7 mouse cellular contexts compared by ENCODE assay signal in the genomic region with DNA sequence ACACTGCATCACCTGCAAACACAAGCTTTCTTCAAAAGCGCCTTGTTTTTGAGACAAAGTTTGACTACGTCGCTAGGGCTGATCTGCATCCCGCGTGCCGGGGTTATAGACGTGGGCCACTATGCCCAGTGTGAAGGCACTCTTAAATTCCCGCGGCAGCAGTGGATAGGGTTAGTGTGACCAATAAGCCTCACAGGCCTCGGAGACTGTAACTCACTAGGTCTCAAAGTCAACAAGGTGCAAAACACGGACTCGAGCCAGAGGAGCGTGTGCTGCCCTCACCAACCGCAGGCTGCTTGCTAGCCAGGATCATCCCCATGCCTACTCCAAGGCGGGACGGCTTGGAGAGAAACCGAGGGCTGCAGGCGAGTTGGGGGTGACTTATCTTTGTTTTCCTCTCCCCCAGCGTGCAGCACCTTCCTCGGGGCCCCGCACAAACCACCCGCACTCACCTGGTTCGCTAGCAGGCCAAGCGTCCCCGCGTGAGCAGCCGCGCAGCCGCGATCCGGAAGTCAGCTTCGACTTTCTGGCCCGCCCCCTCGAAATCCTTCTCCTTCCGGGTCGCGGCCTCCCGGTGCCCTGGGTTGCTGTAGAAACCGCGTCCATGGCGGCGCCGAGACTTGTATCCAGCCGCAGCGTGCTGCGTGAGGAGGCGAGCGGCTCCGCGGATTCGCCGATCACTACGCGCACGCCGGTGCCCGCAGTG. TPM values are rescaled to one million over a fixed set of nuclear protein-coding genes. Genes with fewer than 3 reads are reported as not detected.
DNase-seq lines count a peak whose midpoint lies in the region; ATAC-seq lines count a peak whose summit lies in the region.

A gene (plus strand): TSS at position 582 of the 706 bp plus-strand sequence.

- H3K27ac ChIP-seq in embryonic facial prominence, embryonic 10.5 days (replicated peaks), result peak within 1 kb of the TSS; percentile 88
- no peak within 1 kb of the TSS for H3K27ac ChIP-seq in limb, embryonic 11.5 days (replicated peaks; ENCODE audit: low read depth, low read length)
- peak within 1 kb of the TSS; percentile 80 for H3K27ac ChIP-seq in midbrain, embryonic 14.5 days (replicated peaks; ENCODE audit: low read depth, low read length)

- H3K36me3 ChIP-seq in embryonic facial prominence, embryonic 10.5 days (replicated peaks), result peaks cover 55% of the 10 kb centered on the region
- peaks cover 9% of the 10 kb centered on the region; the same call in 1 of the 2 replicates for H3K36me3 ChIP-seq in limb, embryonic 11.5 days (ENCODE audit: control insufficient read depth, insufficient read depth, low read length)
- H3K36me3 ChIP-seq in midbrain, embryonic 14.5 days (ENCODE audit: control insufficient read depth, insufficient read depth, low read length), result peaks cover 28% of the 10 kb centered on the region

- peak; percentile 97 for ATAC-seq in limb, embryonic 11.5 days (ENCODE audit: insufficient number of reproducible peaks, low FRiP score, low TSS enrichment, low read depth)
- ATAC-seq in midbrain, embryonic 14.5 days (ENCODE audit: low FRiP score, low TSS enrichment), result peak; percentile 95

- H3K27me3 ChIP-seq in embryonic facial prominence, embryonic 10.5 days (replicated peaks; ENCODE audit: low read depth, poor library complexity, severe bottlenecking), result no peaks in the 10 kb centered on the region
- no peaks in the 10 kb centered on the region for H3K27me3 ChIP-seq in limb, embryonic 11.5 days (ENCODE audit: control insufficient read depth, insufficient read depth, low read length)
- H3K27me3 ChIP-seq in midbrain, embryonic 14.5 days (ENCODE audit: control insufficient read depth, insufficient read depth, low read length), result no peaks in the 10 kb centered on the region

- H3K4me2 ChIP-seq in limb, embryonic 11.5 days (ENCODE audit: low read depth, severe bottlenecking), result peak within 1 kb of the TSS; percentile 77
- H3K4me2 ChIP-seq in midbrain, embryonic 14.5 days (ENCODE audit: low read length), result peak within 1 kb of the TSS; percentile 89

- WGBS in embryonic facial prominence, embryonic 10.5 days, result under 1% methylated on average over 57 of the region's 57 CpGs
- WGBS in limb, embryonic 11.5 days, result under 1% methylated on average over 57 of the region's 57 CpGs
- under 1% methylated on average over 57 of the region's 57 CpGs for WGBS in midbrain, embryonic 14.5 days

- H3K4me1 ChIP-seq in embryonic facial prominence, embryonic 10.5 days, result peaks cover 17% of the 10 kb centered on the region
- peaks cover 6% of the 10 kb centered on the region; the same call in 1 of the 2 replicates for H3K4me1 ChIP-seq in limb, embryonic 11.5 days (ENCODE audit: control insufficient read depth, insufficient read depth, low read length)
- H3K4me1 ChIP-seq in midbrain, embryonic 14.5 days (ENCODE audit: control insufficient read depth, insufficient read depth, low read length), result peaks cover 12% of the 10 kb centered on the region

- H3K9me3 ChIP-seq in embryonic facial prominence, embryonic 10.5 days, result no peaks in the 10 kb centered on the region
- no peaks in the 10 kb centered on the region for H3K9me3 ChIP-seq in limb, embryonic 11.5 days (ENCODE audit: control insufficient read depth, low read length)
- H3K9me3 ChIP-seq in midbrain, embryonic 14.5 days (ENCODE audit: control insufficient read depth, low read length), result no peaks in the 10 kb centered on the region

- DNase-seq in adrenal gland, postnatal 10 days, result peak; percentile 96
- DNase-seq in embryonic facial prominence, embryonic 10.5 days (ENCODE audit: low spot score), result peak; percentile 94
- peak; percentile 99 for DNase-seq in heart, adult 11 months
- peak; percentile 92 for DNase-seq in kidney, adult 18-20 months
- DNase-seq in limb, embryonic 11.5 days (ENCODE audit: low spot score), result peak; percentile 95
- DNase-seq in midbrain, embryonic 14.5 days, result peak; percentile 97
- peak; percentile 71 to 84 for DNase-seq in spleen, adult 18-20 months

- H3K9ac ChIP-seq in limb, embryonic 11.5 days (ENCODE audit: low read length), result peak within 1 kb of the TSS; percentile 77
- peak within 1 kb of the TSS; percentile 65 for H3K9ac ChIP-seq in midbrain, embryonic 14.5 days (replicated peaks; ENCODE audit: low read length)

- H3K4me3 ChIP-seq in embryonic facial prominence, embryonic 10.5 days, result peak within 1 kb of the TSS; percentile 91
- peak within 1 kb of the TSS; percentile 79 for H3K4me3 ChIP-seq in limb, embryonic 11.5 days (ENCODE audit: low read depth, low read length)
- peak within 1 kb of the TSS; percentile 86 for H3K4me3 ChIP-seq in midbrain, embryonic 14.5 days (replicated peaks; ENCODE audit: low read depth, low read length)

RNA-seq across cellular contexts. Expression of the gene that starts here (rescaled TPM):
- total RNA-seq in adrenal gland, postnatal 10 days (2021), result 10 to 100 TPM in 1 of 2 experiments, 1 to 10 TPM in 1; 9.1 to 11.9 TPM
- 2.7 and 3.1 TPM in 2 replicates for polyA plus RNA-seq in embryonic facial prominence, embryonic 10.5 days (2016; fragmentation: Nextera tagmentation; extraction: Ambion mirVana)
- 2.2 TPM in 2 replicates for polyA plus RNA-seq in limb, embryonic 11.5 days (2014; fragmentation: Nextera tagmentation; extraction: Ambion mirVana)
- 3.8 and 3.9 TPM in 2 replicates for polyA plus RNA-seq in midbrain, embryonic 14.5 days (2014; fragmentation: Nextera tagmentation; extraction: Ambion mirVana)
